Mouse (Mus musculus): ENCODE measurements around the gene Qrfp. TPM values are rescaled to one million over a fixed set of nuclear protein-coding genes. Genes with fewer than 3 reads are reported as not detected.

Qrfp gene
- total RNA-seq, 4 experiments from 2014 or later, result not detected

DNA sequence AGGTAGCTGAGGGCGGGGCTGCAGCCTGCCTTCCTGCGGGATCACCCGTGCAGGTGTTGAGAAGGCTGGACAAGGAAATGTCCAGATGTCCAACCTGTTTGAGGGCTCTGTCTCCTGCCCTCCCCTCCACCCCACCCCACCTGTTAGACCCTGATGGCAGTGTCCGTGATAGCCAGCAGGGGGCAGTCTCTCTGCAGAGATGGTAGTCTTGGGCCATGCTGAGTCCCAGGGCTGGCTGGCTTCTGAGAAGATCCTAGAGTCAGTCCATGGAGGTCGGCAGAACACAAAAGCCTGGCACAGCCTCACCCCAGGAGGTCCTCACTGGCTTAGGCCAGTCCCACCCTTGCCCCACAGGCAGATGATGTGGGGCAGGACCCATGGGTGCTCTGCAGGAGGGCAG lies 5.0 kb upstream of the Qrfp start:
- peak; percentile 40 to 49 for DNase-seq (ENCODE audit: low spot score in 2 of 2)

DNA sequence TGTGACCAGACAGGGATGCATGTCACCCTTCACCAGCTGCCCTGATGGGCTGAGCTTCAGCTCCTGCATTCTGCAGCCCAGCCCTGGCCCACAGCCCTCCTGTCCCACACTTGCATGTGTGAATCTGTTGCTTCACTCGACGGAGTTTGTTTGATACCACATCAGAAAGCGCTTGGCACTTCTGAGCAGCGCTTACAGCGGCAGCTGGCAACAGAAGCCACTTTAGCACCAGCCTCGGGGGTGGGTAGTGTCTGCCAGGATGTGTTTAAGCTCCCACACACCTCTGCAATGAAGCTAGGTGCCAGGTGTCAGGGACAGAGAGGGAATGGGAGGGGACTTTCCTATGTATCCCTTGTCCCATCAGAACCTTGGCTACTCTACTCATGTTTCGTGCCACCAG lies 4.3 kb upstream of the Qrfp start:
- DNase-seq (ENCODE audit: low spot score in 2 of 2), result no peak

DNA sequence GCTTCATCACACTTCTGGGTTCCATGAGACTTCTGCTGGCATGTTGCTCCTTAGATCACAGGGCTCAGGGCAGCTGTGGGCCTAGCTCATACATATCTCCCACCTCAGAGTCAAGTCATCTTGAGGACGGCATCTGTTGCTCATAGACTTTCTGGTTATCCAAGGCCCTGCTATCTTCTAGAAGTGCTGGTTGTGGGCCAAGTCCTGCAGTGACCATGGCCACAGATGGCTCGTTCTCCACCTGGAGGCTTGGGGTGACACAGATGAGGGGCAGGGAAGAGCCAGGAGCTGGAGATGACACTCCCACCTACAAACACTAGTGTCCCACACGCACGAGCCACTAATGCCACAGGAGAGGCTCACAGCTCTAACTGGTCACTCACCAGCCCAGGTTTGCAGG lies 3.3 kb upstream of the Qrfp start:
- DNase-seq (ENCODE audit: low spot score in 2 of 2), result no peak

DNA sequence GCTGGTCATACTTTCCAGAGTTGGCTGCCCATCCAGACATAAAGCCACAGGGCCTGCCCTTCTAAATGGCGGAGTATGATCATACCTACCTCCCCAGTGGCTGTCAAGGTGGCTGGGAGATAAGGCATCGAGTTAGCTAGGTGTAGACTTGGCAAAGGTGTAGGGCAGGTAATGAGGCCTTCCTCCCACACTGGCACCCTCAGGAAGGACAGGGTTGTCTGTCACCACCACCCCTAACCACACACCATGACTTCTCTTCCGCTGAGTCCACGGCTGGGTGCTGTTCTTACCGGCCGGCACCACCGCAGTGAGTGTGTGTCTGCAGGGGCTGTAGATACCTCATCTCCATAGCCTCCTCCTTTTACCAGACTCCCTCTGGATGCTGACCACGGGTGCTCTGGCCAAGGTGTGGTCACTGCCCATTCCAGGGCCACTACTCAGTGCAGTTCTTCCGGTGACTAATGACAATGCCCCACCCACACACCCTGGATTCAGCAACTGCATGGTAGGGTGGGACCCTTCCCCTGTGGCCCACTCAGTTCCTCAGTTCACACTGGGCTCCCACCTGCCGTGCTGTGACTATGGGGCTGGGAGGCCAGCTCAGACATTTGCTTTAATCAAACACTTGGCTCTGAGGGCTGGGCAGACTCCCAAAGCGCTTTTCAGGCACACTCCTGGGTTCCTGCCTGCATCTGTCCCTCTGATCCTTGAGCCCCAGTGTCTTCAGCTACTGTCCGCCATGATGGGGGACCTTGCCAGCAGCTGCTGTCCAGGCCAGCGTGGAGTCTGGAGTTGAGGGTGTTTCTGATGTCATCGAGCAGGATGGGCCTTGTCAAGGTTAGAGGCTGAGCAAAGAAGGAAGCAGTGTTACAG lies 942 bp upstream of the Qrfp start:
- no peak for DNase-seq (ENCODE audit: low spot score in 2 of 2)

DNA sequence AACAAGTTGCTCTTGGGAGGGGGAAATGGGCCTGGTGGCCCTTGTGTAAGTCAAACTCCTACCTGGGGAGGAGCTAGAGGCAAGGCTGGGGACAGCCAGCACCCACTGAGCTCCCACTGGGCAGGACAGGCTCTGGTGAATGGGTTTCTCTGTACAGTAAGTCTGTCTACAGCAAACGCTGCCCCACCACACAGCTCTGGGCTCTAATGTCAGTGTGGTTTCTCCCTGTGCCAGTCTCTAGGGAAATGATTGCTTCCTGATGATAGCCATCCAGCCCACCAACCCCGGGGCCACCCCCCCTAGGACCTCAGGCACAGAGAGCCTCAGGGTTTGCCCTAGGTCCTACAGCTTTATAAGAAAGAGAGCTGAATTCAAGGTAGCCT lies 1.0 kb downstream of the Qrfp start:
- no peak for DNase-seq (ENCODE audit: low spot score in 2 of 2)

DNA sequence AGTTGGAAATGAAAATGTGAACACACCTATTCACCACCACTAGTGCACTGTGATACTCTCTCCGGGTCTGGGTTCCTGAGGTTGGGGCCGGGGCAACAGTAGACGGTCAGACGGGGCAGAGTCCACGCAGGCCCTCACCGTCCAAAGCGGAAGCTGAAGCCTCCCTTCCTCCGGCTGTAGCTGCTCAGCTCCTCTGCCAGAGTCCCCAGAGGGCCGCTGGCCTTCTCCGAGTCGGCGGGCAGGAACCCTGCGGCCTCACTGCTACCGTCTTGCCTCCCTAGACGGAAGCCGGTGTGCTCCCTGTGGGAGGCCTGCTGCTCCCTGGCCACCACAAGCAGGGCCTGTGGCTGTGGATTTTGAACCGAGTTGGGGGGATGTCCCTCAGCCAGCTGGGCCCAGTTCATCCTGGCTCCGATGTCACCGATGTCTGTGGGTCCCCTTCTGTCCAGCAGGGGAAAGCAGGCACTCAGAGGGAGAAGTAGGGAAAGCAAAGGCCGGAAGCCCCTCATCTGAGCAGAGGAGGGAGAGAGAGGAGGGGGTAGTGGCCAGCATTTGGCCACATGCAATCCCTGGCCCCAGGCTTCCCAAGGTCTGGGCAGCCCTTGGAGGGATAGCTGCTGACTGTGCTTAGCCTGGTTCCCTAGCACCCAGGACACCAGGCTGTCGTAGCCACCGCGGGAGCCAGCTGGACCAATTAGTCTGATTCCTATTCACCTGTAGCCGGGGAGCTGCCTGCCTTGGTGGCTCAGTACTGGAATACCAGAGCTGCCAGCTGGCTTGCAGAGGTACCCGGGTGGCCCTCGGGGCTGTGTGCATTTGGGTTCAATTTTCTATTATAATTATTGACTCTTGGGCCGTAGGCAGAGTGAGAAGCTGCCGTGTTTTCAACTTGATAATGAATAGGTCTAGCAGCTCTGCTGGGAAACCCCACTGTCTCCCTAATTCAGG lies 1.7 kb downstream of the Qrfp start:
- DNase-seq (ENCODE audit: low spot score in 2 of 2), result no peak

DNA sequence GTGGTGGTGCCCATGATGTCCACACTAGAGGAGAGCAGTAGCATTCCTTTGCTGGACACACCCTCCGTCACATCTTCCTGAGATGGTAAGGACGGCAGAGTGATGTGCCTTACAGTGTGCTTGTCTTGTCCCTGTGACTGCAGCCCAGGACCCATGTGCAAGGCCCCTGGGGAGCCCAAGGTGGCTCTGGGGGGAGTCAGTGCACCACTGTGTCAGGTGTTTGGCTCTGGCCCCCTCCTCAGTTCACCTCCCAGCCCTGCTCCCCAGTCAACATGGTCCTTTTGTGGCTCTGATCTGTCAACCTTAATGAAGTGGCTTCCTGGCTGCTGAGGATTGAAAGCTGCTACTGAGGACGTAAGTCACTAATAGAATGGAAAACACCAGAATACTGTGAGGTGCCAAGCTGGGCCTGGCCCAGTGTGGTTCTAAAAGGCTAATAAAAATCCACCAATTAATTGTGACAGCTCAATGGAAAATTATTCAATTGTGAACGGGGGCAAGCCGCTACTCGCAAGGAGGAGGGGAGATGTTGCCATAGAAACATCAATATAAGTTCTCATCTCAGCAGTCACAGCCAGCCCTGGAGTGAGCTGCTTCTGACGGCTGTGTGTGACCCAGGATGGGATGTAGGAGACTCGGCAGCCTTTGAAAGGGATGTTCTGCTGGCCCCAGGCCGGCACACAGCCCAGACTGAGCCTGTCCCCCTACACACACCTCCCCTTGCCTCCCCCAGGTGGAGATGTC lies 3.6 kb downstream of the Qrfp start:
- no peak for DNase-seq (ENCODE audit: low spot score in 2 of 2)

DNA sequence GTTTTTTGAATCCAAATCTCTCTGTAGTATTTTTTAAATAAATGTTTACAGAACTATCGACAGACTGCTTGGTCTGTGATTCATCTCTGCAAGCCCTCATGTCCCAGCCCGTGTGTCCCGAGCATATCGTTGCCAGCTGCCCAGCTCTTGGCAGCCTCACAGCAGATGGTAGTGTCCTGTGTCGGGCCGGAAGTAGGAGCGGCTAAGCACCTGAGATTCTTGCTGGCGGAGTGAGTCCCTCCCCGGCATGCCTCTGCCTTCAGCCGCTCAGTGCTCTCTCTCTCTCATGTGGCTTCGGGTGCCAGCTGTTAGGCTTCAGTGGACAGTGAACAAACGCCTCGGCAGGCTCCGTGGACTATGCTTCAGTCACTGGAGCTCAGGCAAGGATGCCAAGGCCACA lies 6.9 kb downstream of the Qrfp start:
- no peak for DNase-seq (ENCODE audit: low spot score in 2 of 2)

DNA sequence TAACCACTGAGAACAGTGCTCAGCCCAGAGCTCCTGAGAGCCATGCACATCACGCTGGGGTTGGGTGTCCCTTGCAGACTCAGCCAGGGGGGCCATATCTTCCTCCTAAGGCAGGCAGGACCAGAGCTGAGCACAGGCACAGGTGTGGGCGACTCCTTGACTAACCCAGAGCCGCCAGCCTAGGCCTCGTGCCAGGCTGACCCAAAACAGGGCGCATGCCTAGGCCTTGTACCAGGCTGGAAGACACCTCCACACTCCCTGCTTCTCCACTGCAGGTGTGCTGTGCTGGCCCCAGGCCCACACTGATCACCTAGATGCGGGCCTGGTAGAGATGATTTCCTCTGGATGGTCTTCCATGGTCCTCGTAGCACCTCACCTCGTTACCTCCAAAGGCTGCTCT lies 7.6 kb downstream of the Qrfp start:
- no peak for DNase-seq (ENCODE audit: low spot score in 2 of 2)

DNA sequence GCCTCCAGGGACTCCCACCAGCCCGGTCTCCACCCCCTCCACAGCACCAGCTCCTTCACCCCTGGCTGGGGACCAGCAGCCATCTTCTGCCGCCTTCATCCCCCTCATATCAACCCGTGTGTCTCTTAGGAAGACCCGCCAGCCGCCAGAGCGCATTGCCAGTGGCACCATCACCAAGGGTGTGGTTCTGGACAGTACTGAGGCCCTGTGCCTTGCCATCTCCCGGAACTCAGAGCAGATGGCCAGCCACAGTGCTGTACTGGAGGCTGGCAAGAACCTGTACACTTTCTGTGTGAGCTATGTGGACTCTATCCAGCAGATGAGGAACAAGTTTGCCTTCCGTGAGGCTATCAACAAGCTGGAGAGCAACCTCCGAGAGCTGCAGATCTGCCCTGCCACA lies 9.0 kb downstream of the Qrfp start:
- DNase-seq (ENCODE audit: low spot score in 2 of 2), result no peak

DNA sequence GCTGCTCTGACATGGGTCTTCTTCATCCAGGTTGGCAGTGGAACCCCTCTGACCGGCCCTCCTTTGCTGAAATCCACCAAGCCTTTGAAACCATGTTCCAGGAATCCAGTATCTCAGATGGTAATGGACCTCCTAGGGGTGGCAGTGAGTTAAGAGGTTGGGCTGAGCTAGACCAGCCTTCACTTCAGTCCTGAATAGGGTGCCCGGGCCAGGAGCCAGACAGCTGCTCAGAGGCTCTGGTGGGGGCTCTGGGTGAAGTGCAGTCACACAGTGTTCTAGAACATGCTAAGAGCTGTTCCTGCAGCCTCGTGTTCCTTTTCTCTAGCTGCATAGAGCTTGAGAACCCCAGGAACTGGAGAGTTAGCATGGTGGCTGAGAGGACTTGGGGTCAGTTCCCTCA lies 13.4 kb downstream of the Qrfp start:
- DNase-seq (ENCODE audit: low spot score in 2 of 2), result no peak

DNA sequence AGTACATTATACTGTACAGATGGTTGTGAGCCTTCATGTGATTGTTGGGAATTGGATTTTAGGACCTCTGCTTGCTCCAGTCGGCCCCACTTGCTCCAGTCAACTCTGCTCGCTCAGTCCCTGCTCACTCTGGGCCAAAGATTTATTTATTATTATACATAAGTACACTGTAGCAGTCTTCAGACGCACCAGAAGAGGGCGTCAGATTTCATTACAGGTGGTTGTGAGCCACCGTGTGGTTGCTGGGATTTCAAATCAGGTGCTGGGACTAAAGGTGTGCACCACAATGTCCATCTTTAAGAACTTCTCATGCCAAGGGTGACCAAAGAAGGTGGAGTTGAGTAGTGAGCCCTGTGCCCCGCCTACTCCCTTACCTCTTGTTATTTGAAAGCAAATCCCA lies 17.8 kb downstream of the Qrfp start:
- no peak for DNase-seq (ENCODE audit: low spot score in 2 of 2)

DNA sequence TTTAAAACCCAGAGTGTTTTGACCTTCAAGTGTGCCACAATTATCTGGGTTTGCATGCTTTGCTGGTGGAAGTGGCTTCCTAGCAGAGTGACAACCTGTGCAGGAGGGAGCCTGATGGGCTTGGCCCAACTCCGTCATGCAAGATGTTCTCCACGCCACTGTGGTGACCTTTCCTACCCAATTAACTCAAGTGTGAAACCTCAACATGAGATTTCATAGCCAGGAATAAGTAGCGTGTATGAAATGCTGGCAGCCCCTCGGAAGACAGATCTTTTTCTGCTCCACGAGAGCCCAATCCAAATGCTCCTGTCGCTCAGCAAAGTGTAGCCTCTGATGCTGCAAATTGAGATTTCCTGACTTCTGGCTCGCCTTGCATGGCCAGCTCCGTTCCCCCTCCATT lies 19.1 kb downstream of the Qrfp start:
- no peak for DNase-seq (ENCODE audit: low spot score in 2 of 2)

DNA sequence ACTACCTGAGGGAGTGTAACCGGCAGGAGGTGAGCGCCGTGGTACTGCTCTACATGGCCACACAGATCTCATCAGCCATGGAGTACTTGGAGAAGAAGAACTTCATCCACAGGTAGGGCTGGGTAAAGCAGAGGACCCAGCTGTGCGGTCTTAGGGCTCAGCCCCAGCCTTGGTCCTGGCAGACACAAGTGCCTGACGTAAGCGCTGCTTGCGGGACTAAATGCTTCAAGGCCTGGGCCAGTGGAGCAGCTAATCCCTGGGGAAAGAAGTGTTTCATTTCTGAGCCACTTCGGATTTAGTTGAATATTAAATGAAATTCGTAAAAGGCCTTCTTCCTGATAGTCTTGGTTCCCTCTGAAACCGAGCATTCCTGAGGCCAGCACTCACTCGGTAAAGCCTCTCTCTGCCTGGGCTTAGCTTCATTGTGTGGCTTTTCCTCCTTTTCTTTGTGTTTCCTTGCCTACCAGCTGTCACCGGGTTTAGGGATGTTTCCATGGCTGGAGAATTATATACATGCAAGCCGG lies 19.6 kb downstream of the Qrfp start:
- no peak for DNase-seq (ENCODE audit: low spot score in 2 of 2)

DNA sequence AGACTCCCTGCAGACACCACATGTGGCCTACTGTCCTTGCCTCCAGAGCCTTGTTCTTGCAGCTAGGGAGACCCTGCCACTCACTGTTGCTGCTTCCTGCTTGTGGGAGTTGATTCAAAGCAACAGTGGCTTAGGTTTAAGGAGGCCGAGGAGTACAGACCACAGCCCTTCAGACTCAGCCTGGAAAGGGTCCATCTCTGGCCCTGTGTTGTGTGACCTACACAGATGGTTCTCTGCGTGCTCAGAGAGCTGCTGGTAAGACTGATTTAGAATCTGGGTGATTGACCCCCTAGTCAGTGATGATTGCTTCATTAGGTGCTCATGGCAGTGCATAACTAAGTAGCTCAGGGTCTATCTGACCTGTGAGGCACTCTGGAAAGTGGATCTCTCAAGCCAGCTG lies 21.2 kb downstream of the Qrfp start:
- no peak for DNase-seq (ENCODE audit: low spot score in 2 of 2)

DNA sequence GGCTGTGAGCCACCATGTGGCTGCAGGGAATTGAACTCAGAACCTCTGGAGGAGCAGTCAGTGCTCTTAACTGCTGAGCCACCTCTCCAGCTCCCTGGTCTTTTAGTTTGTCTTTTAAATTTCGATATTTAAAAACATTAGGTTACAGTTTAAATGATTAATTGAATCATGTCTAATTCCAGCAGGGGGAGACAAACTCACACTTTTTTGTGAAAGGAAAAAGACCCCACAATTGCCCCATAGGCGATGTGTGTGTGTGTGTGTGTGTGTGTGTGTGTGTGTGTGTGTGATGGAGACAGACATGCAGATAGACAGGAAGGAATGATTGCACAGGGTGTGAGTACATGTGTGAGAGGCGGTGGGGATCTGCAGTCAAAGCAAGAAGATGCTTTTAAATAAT lies 22.2 kb downstream of the Qrfp start:
- no peak for DNase-seq (ENCODE audit: low spot score in 2 of 2)

DNA sequence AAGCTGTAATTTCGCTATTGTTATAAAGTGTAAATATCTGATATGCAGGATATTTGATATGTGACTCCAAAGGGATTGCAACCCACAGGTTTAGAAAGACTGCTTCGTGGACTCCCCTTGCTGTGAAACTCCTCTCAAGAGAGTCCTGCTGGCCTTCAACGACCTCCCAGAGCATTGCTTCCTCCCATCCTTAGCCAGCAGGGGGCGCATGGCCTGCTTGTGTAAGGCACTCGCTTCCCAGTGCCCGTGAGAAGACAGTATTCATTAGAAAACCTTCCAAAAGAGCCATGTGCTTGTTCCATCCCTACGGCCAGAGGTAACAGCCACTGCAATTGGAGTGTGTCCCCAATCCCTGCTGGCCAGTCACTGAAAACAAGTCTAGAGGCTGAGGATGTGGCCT lies 23.4 kb downstream of the Qrfp start:
- peak; percentile 63 to 64 for DNase-seq (ENCODE audit: low spot score in 2 of 2)

DNA sequence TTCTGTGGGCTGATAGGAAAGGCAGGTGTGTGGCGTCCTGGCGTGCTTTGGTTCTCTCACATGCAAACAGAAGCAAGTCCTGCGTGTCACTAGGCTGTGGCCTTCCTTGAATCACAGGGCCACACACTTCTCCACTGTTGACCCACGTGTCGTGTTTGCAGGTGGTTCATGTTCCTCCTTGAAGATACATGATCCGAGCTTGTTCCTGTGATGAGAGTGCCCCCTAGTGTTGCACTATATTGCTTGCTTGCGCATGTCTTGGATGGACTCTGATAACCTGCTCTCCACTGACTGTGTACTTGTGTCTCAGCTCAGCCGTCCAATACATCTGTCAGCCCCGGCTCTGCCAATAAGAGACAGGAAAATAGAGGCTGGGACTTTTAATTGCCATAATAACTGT lies 25.3 kb downstream of the Qrfp start:
- DNase-seq (ENCODE audit: low spot score in 2 of 2), result peak; percentile 76 to 81

DNA sequence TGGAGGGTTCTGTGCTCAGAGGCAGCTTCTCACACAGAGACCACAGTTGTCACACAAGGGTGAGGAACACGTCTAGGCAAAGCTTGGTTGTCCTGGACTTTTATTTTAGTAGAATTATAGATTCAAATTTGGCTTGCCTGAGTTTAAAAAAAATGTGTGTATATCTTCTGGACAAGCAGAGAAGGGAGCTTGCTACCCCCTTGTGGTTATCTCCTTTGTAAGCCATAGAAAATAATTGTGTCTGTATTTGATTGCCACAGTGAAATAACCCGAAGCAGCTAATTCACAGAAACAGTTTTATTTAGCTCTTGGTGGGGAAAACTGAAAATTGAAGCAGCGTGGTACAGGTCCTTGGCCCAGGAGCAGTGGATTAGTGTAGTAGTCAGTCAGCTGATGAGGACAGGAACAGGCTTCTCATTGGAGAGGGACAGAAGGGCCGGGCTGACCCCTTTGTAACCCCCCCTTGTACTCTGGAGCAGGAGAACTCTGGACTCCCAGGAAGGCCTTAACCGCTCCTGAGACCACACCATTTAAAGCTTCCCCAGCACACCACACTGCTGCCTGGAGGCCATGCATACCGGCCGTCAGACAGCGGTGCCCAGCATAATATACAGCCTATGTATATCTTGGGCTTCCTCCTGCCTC lies 27.3 kb downstream of the Qrfp start:
- no peak for DNase-seq (ENCODE audit: low spot score in 2 of 2)

DNA sequence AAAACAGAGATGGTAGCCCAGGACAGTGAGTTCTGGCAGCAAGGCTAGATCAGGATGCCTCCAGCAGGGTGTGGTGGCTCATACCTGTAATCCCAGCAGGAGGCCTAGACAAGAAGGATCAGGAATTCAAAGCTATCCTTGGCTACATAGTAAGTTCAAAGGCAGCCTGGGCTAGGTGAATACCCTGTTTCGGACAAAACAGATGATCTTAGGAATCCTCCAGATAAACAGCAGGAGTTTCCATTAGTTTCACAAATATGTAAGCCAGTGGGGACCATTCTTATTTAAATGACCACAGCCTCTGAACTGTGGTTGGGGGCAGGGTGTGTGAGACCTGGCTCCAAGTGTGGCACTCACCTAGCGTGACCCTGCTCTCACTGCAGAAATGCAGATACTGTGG lies 31.1 kb downstream of the Qrfp start:
- DNase-seq (ENCODE audit: low spot score in 2 of 2), result no peak

DNA sequence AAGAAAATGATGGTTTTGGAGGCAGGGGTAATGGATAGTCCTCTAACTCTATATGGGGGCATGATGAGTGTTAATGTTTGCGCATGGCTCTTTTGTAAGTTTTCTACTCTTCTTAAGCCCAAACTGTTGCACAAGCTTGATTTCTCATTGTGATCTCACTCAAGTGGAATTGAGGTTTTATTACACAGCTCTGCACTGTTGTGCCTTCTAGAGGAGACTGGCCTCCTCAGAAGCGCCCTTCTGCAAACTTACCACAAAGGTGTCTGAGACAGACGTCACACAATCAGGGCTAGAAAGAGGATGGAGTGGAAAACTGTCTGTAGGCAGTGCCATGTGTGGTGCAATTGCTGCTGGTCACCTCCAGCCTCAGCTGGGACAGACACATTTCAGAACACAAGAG lies 33.9 kb downstream of the Qrfp start:
- no peak for DNase-seq (ENCODE audit: low spot score in 2 of 2)
